Mouse (Mus musculus): ENCODE data around the gene Itgb1. TPM values are rescaled to one million over a fixed set of nuclear protein-coding genes. Genes with fewer than 3 reads are reported as not detected.

Itgb1 gene
- 396 and 402 TPM in 2 replicates for polyA plus RNA-seq (2015; fragmentation: Nextera tagmentation; extraction: Ambion mirVana)

DNA sequence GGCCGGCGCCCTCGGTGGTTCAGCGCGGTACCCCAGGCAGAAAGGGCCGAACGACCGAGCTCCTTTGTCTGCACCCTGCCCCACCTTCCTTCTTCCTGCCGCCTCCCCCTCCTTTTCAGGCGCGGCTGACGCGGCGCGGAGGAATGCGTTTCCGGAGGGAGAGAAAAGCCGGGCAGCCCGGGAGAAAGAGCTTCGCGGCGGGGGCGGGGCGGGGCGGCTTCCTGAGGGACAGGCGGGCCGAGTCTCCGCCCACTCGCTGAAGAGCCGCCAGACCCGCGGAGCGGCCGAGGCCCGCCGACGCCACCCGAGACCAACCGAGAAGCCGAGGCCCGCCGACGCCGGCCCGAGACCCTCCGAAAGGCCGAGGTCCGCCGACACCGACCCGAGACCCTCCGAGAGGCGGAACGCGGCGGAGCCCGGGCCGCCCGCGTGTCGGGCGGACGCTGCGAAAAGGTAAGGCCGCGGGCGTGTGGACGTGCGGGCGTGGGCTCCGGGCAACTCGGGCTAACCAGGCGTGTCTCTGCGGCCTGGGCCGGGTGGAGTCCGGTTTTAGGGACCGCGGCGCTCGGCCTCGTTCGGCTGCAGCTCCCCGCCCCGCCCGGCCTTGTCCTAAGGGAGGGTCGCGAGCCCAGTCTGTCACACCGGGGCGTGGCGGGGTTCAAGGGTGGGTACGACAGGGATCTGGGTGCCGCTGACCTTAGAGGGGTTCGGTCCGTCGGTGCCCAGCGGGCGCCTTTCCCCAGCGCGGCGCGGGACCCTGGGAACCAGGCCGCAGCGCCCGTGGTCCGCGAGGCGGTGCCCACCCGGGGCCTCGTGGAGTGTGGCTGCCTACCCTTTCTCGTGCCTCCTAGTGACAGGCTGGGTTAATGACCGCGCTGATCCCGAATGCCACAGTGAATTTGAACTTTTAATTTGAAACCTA is at the start of gene Itgb1:
Gene Itgb1 (plus strand): TSS at position 148 of the 922 bp plus-strand sequence.
- H3K9ac ChIP-seq, result peak within 1 kb of the TSS; percentile 98
- no peaks in the 10 kb centered on the region for H3K9me3 ChIP-seq
- H3K4me1 ChIP-seq, result peaks cover 24% of the 10 kb centered on the region
- no peaks in the 10 kb centered on the region for H3K36me3 ChIP-seq
- ATAC-seq (ENCODE audit: borderline replicate concordance, extremely low read depth, low FRiP score, low TSS enrichment), result peak; percentile 97
- peak within 1 kb of the TSS; percentile 66 for H3K4me2 ChIP-seq
- H3K4me3 ChIP-seq, result peak within 1 kb of the TSS; percentile 96
- H3K27ac ChIP-seq, result peak within 1 kb of the TSS; percentile 100
- H3K27me3 ChIP-seq, result no peaks in the 10 kb centered on the region
- under 1% methylated on average over 97 of the region's 113 CpGs for WGBS

GRCm38 (mm10) chr8:128643104-128643503 is 42.4 kb upstream of the Itgb1 start:
- Histone ChIP-seq H3K27ac (no peak overlapping the region), H3K9me3 (no peaks in the 10 kb centered on the region), H3K36me3 (no peaks in the 10 kb centered on the region), H3K9ac (no peak overlapping the region), H3K4me1 (no peaks in the 10 kb centered on the region), H3K27me3 (no peaks in the 10 kb centered on the region), H3K4me2 (no peak overlapping the region), H3K4me3 (no peak overlapping the region)
- ATAC-seq (ENCODE audit: borderline replicate concordance, extremely low read depth, low FRiP score, low TSS enrichment), result no peak
- WGBS, result 60% methylated on average over 1 of the region's 1 CpGs

DNA sequence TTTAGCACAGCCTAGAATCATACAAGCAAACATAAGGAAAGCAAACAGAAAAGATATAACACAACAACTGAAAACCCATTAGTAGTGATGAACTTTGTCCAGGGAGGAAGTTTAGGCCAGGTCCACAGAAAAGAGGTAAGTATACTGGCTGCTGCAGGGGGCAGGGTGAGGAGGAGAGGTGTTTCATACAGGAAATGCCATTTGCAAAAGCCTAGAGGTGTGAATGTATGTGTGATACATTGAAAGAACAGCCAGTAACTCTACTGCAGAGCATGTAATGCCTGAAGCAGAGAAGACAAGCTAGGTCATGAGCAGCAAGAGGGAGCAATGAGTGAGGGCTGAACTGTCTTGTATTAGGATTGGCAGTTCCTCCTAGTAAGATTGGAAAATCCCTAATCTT is 40.0 kb upstream of the Itgb1 start:
- Histone ChIP-seq H3K36me3 (no peaks in the 10 kb centered on the region), H3K4me3 (no peak overlapping the region), H3K4me2 (no peak overlapping the region), H3K4me1 (no peaks in the 10 kb centered on the region), H3K27ac (no peak overlapping the region), H3K9me3 (no peaks in the 10 kb centered on the region), H3K27me3 (no peaks in the 10 kb centered on the region), H3K9ac (no peak overlapping the region)
- no peak for ATAC-seq (ENCODE audit: borderline replicate concordance, extremely low read depth, low FRiP score, low TSS enrichment)

GRCm38 (mm10) chr8:128646456-128646855 is 39.0 kb upstream of the Itgb1 start:
- ATAC-seq (ENCODE audit: borderline replicate concordance, extremely low read depth, low FRiP score, low TSS enrichment), result no peak
- WGBS, result 68% methylated on average over 5 of the region's 5 CpGs
- no peaks in the 10 kb centered on the region for H3K36me3 ChIP-seq

DNA sequence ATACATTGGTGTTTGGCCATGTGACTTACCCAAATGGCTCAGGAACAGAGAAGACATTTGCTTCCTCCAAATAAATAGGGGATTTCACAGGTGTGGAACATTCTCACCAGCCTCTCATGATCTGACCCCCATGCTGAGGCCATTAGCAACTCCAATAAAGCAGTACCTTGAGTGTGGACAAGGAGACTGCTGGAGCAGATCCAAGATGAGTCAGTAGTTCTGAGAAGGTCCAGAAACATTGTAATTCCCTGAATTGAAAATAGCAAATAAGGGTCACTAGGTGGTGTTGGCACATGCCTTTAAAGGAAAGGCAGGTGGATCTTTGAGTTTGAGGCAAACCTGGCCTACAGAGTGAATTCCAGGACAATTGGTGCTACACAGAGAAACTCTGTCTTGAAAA is 37.4 kb upstream of the Itgb1 start:
- Histone ChIP-seq H3K4me3 (no peak overlapping the region), H3K27me3 (no peaks in the 10 kb centered on the region), H3K36me3 (no peaks in the 10 kb centered on the region), H3K4me2 (no peak overlapping the region), H3K9me3 (no peaks in the 10 kb centered on the region), H3K4me1 (no peaks in the 10 kb centered on the region), H3K27ac (no peak overlapping the region), H3K9ac (no peak overlapping the region)
- ATAC-seq (ENCODE audit: borderline replicate concordance, extremely low read depth, low FRiP score, low TSS enrichment), result no peak

More at GRCm38 (mm10) chr8:128646456-128646855, 39.0 kb upstream of the Itgb1 start:
- H3K27ac ChIP-seq, result no peak overlapping the region
- no peaks in the 10 kb centered on the region for H3K9me3 ChIP-seq
- H3K4me3 ChIP-seq, result no peak overlapping the region
- no peaks in the 10 kb centered on the region for H3K4me1 ChIP-seq
- H3K9ac ChIP-seq, result no peak overlapping the region
- no peaks in the 10 kb centered on the region for H3K27me3 ChIP-seq
- no peak overlapping the region for H3K4me2 ChIP-seq

- H3K4me1 ChIP-seq, result peaks cover 14% of the 10 kb centered on the region
- no peak overlapping the region for H3K27ac ChIP-seq
- ATAC-seq (ENCODE audit: borderline replicate concordance, extremely low read depth, low FRiP score, low TSS enrichment), result no peak
- H3K9me3 ChIP-seq, result no peaks in the 10 kb centered on the region
- WGBS, result 79% methylated on average over 2 of the region's 2 CpGs
- no peaks in the 10 kb centered on the region for H3K27me3 ChIP-seq
- no peak overlapping the region for H3K4me3 ChIP-seq
- no peak overlapping the region for H3K4me2 ChIP-seq
- no peak overlapping the region for H3K9ac ChIP-seq
- no peaks in the 10 kb centered on the region for H3K36me3 ChIP-seq
Measured at GRCm38 (mm10) chr8:128650331-128650855, 35.1 kb upstream of the Itgb1 start.

- H3K4me2 ChIP-seq, result no peak overlapping the region
- no peaks in the 10 kb centered on the region for H3K9me3 ChIP-seq
- H3K27ac ChIP-seq, result no peak overlapping the region
- H3K27me3 ChIP-seq, result no peaks in the 10 kb centered on the region
- no peak overlapping the region for H3K9ac ChIP-seq
- 35% methylated on average over 6 of the region's 6 CpGs for WGBS
- no peak for ATAC-seq (ENCODE audit: borderline replicate concordance, extremely low read depth, low FRiP score, low TSS enrichment)
- no peaks in the 10 kb centered on the region for H3K36me3 ChIP-seq
- H3K4me1 ChIP-seq, result peaks cover 17% of the 10 kb centered on the region
- no peak overlapping the region for H3K4me3 ChIP-seq
Measured at GRCm38 (mm10) chr8:128652399-128653109, 32.9 kb upstream of the Itgb1 start.

DNA sequence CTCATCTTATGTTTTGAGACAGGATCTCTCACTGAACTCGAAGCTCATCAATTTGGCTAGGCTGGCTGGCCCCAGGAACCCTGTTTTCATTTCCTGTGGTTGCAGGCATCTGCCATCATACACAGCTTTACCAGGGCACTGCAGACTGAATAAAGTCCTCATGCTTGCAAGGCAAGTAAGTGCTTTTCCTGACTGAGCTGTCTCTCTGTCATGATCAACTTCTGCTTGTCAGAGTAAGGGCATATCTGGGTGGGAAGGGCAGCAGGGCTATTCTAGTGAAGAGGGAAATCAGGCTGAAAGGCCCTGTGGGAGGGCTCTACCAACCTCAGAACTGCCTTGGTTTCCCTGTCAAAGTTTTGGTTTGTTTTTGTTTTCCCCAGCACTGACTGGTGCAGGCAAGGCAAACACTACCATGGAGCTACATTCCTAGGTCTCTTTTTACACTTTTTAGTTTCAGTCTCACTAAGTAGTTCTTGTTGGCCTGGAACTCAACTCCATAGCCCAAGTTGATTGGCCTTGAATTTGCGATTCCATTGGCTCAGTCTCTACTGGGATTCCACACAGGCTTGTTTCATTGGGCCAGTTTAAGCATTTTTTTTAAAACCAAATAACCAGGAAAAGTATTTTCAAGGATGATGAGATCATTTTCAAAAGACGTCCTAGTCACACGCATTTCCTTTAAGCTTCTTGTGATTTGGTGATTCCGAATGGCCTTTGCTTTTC is 31.7 kb upstream of the Itgb1 start:
- peaks cover 17% of the 10 kb centered on the region for H3K4me1 ChIP-seq
- no peaks in the 10 kb centered on the region for H3K27me3 ChIP-seq
- H3K4me3 ChIP-seq, result no peak overlapping the region
- 26% methylated on average over 5 of the region's 5 CpGs for WGBS
- peak overlapping the region; percentile 56 for H3K4me2 ChIP-seq
- no peaks in the 10 kb centered on the region for H3K36me3 ChIP-seq
- H3K9ac ChIP-seq, result no peak overlapping the region; the same call in 1 of the 2 replicates
- no peaks in the 10 kb centered on the region for H3K9me3 ChIP-seq
- H3K27ac ChIP-seq, result peak overlapping the region; percentile 99
- peak; percentile 2; the same call in 1 of the 2 replicates for ATAC-seq (ENCODE audit: borderline replicate concordance, extremely low read depth, low FRiP score, low TSS enrichment)

DNA sequence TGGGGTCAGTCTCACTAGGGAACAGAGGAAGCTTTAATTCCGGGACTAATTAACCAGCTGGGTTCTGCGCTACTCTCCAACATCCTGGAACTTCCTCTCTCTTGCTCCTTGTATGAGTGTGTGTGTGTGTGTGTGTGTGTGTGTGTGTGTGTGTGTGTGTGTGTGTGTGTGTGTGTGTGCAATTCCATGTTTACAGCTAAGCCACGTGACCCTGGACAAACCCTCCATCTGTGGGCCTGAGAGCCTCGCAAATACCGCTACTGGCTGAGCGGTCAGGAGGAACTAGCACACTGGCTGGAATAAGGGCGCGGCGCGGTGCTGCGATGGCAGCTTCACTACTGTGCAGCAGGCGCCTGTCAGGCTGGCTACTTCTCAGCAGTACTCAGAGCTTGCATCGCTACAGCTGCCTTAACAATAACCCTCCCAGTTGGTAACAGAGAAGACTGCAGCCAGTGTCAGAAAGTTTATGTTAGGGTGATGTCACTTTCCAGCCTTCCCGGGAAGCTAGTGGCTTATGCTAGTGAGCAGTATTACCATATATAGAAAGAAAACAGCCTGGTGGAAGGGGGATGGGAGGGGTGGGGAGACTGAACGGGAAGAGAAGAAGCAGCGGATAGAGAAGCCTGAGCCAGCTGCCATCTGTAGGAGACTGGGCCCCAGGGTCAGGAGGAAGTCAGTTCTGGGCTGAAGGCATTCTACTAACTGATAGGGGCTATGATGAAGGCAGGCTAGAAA is 30.9 kb upstream of the Itgb1 start:
- peak overlapping the region; percentile 27 for H3K4me3 ChIP-seq
- H3K9ac ChIP-seq, result peak overlapping the region; percentile 47
- H3K27ac ChIP-seq, result peak overlapping the region; percentile 99
- peaks cover 17% of the 10 kb centered on the region for H3K4me1 ChIP-seq
- 3% methylated on average over 16 of the region's 16 CpGs for WGBS
- no peaks in the 10 kb centered on the region for H3K36me3 ChIP-seq
- no peaks in the 10 kb centered on the region for H3K9me3 ChIP-seq
- peak overlapping the region; percentile 56 for H3K4me2 ChIP-seq
- no peaks in the 10 kb centered on the region for H3K27me3 ChIP-seq
- peak; percentile 95 for ATAC-seq (ENCODE audit: borderline replicate concordance, extremely low read depth, low FRiP score, low TSS enrichment)

GRCm38 (mm10) chr8:128662144-128662543 is 23.3 kb upstream of the Itgb1 start:
- H3K9me3 ChIP-seq, result no peaks in the 10 kb centered on the region
- no peak overlapping the region for H3K27ac ChIP-seq
- no peaks in the 10 kb centered on the region for H3K27me3 ChIP-seq
- H3K36me3 ChIP-seq, result no peaks in the 10 kb centered on the region
- 0 out of 2 replicates have a peak, but pooled peaks cover 3% of the 10 kb centered on the region for H3K4me1 ChIP-seq
- no peak for ATAC-seq (ENCODE audit: borderline replicate concordance, extremely low read depth, low FRiP score, low TSS enrichment)
- no peak overlapping the region for H3K4me3 ChIP-seq
- H3K4me2 ChIP-seq, result no peak overlapping the region
- WGBS, result 43% methylated on average over 3 of the region's 3 CpGs
- H3K9ac ChIP-seq, result no peak overlapping the region

DNA sequence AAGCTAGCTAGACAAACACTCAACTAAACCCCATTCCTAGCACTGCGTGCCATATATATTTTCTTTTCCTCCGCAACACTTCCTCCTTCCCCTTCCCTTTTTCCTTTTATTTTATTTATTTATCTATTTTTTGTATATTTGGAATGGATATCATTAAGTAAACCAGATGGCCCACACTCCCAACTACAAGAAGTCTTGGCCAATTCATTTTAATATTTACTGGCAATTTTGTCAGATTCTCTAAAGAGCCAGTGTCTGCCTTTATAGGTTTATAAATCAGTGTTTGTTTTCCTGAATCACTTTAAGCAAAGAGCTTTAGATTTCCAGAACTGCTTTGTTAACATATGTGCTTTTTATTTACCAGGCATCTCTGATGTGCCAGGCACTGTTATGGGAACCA is 22.8 kb upstream of the Itgb1 start:
- H3K27me3 ChIP-seq, result no peaks in the 10 kb centered on the region
- H3K9me3 ChIP-seq, result no peaks in the 10 kb centered on the region
- no peak for ATAC-seq (ENCODE audit: borderline replicate concordance, extremely low read depth, low FRiP score, low TSS enrichment)
- 62% methylated on average over 2 of the region's 2 CpGs for WGBS
- no peak overlapping the region for H3K9ac ChIP-seq
- no peaks in the 10 kb centered on the region for H3K36me3 ChIP-seq
- no peak overlapping the region for H3K4me3 ChIP-seq
- 0 out of 2 replicates have a peak overlapping the region, but pooled peaks have one; percentile 27 for H3K27ac ChIP-seq
- H3K4me2 ChIP-seq, result no peak overlapping the region
- H3K4me1 ChIP-seq, result 0 out of 2 replicates have a peak, but pooled peaks cover 3% of the 10 kb centered on the region
